Mouse (Mus musculus) cerebellum, adult 2 months (tissue): ENCODE measurements around the gene Lnx2. TPM values are rescaled to one million over a fixed set of nuclear protein-coding genes. Genes with fewer than 3 reads are reported as not detected.

Experiments
- DNase-seq, 2 experiments: peaks; one replicate each; pipeline ENCODE4 v3.0.0; 2021
- H3K27ac ChIP-seq: fragments of 200-500 bp; 2 replicates; pipeline ENCODE4 v1.5.1; 2012; ENCODE audit warnings: low read length, control low read depth, inconsistent platforms; ENCODE audit not compliant: insufficient read depth
- H3K27me3 ChIP-seq: fragments of 200-500 bp; 2 replicates; pipeline ENCODE4 v1.6.1; 2012; ENCODE audit warnings: inconsistent platforms, mild to moderate bottlenecking, low read length, moderate library complexity; ENCODE audit not compliant: control insufficient read depth, insufficient read depth
- H3K4me1 ChIP-seq: fragments of 200-500 bp; 2 replicates; pipeline ENCODE4 v1.6.1; 2011; ENCODE audit warnings: low read length; ENCODE audit not compliant: control insufficient read depth, insufficient read depth
- H3K4me3 ChIP-seq: fragments of 200-500 bp; replicated peaks from 2 replicates; pipeline ENCODE3; 2011; ENCODE audit warnings: mild to moderate bottlenecking, low read depth, low read length, control low read depth; ENCODE audit not compliant: insufficient read depth
- CTCF ChIP-seq: fragments of 200-500 bp; IDR thresholded peaks from 2 replicates; pipeline ENCODE4 v1.5.1; 2011; ENCODE audit warnings: low read depth, mild to moderate bottlenecking, control low read depth, low read length, moderate library complexity, borderline replicate concordance; ENCODE audit not compliant: insufficient read depth
- POLR2A ChIP-seq: fragments of 200-500 bp; IDR thresholded peaks from 2 replicates; pipeline ENCODE4 v1.6.1; 2011; ENCODE audit warnings: low read length, control low read depth, borderline replicate concordance; ENCODE audit not compliant: insufficient read depth
- WGBS: fragments of 180-500 bp; shearing (Covaris S2); methylation state at CpG from one replicate; pipeline ENCODE4 v1.1.7; 2018; 5-methylcytosine and 5-hydroxymethylcytosine counted together
- polyA plus RNA-seq: library from polyadenylated mRNA; depleted of rRNA; stranded (reverse); fragments of >200 nt; gene quantifications from 2 replicates; pipeline ENCODE4 v1.2.3, GENCODE M21; 2012

Lnx2 gene
- polyA plus RNA-seq, 1 experiment, result 15.9 TPM

DNA sequence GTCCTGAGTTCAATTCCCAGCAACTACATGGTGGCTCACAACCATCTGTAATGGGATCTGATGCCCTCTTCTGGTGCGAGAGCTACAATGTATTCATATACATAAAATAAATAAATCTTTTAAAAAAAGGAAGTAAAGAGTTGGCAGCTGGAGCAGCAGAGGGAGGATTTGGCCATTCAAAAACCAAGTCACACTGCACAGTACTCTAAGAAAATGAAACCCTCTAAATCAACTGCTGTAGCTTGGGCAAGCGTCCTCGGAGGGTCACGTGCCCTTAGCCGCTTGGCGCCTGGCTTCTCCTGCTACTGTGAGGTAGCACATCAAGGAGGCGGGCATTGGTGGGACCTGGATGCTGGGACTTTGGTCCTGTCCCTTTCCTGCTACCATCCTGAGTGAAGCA is 61.2 kb downstream of the Lnx2 start:
- Histone ChIP-seq H3K27ac (no peak overlapping the region), H3K4me3 (no peak overlapping the region), H3K27me3 (no peaks in the 10 kb centered on the region), H3K4me1 (no peaks in the 10 kb centered on the region; the same call in 1 of the 2 replicates)
- WGBS, result 93% methylated on average over 7 of the region's 7 CpGs
- DNase-seq, result no peak
- no peak for TF ChIP-seq POLR2A
- no peak for TF ChIP-seq CTCF

- H3K4me1 ChIP-seq, result no peaks in the 10 kb centered on the region
Measured at GRCm38 (mm10) chr5:147013845-147014244, 62.5 kb downstream of the Lnx2 start.

DNA sequence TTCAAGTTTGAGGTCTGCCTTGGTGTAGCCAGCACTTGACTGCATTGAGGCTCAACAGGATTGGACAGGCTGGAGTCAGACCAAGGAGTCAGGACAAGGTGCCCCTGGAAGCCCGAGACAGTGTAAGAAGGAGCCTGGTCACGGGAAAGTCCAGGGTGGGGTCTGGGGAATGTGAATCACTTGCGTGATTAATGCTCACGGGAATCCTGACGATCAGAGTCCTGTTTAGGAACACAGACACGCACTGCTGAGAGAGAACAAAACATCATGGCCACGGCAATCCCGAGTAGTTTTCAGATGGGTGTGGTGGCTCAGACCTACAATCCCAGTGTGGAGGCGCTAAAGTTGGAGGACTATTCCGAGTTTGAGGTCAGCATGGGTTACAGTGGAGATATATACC is 65.1 kb downstream of the Lnx2 start:
- TF ChIP-seq POLR2A (no peak), CTCF (no peak)
- DNase-seq, result no peak
- no peak overlapping the region for H3K27ac ChIP-seq
- no peak overlapping the region for H3K4me3 ChIP-seq
- no peaks in the 10 kb centered on the region for H3K4me1 ChIP-seq
- H3K27me3 ChIP-seq, result no peaks in the 10 kb centered on the region
- 68% methylated on average over 10 of the region's 10 CpGs for WGBS

More at GRCm38 (mm10) chr5:147013845-147014244, 62.5 kb downstream of the Lnx2 start:
- DNase-seq, result no peak
- TF ChIP-seq POLR2A (no peak), CTCF (no peak)
- 54% methylated on average over 6 of the region's 6 CpGs for WGBS
- Histone ChIP-seq H3K27ac (no peak overlapping the region), H3K27me3 (no peaks in the 10 kb centered on the region), H3K4me3 (no peak overlapping the region)

DNA sequence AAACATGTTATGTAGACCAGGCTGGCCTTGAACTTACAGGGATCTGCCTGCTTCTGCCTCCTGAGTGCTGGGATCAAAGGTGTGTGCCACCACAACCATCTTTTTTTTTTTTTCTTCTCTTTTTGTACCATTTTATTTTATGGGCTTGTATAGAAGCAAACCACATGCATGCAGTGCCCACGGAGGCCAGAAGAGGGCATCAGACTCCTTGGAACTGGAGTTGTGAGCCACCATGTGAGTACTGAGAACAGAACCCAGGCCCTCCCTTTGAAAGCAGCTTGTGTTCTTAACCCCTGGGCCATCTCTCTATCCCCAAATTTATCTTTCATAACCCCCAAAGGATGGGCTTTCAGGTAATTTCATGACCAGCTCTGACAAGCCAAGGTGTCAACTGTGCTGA is 73.1 kb downstream of the Lnx2 start:
- Histone ChIP-seq H3K27me3 (no peaks in the 10 kb centered on the region), H3K4me3 (no peak overlapping the region), H3K4me1 (no peaks in the 10 kb centered on the region), H3K27ac (no peak overlapping the region)
- no peak for DNase-seq
- TF ChIP-seq POLR2A, result no peak
- TF ChIP-seq CTCF, result 0 out of 2 replicates have a peak, but pooled peaks have one; percentile 12
- 56% methylated on average over 1 of the region's 1 CpGs for WGBS

GRCm38 (mm10) chr5:147001312-147001711 is 75.1 kb downstream of the Lnx2 start:
- Histone ChIP-seq H3K27me3 (no peaks in the 10 kb centered on the region), H3K27ac (no peak overlapping the region), H3K4me1 (no peaks in the 10 kb centered on the region), H3K4me3 (no peak overlapping the region)
- TF ChIP-seq CTCF, result no peak
- WGBS, result 81% methylated on average over 4 of the region's 4 CpGs
- no peak for DNase-seq

DNA sequence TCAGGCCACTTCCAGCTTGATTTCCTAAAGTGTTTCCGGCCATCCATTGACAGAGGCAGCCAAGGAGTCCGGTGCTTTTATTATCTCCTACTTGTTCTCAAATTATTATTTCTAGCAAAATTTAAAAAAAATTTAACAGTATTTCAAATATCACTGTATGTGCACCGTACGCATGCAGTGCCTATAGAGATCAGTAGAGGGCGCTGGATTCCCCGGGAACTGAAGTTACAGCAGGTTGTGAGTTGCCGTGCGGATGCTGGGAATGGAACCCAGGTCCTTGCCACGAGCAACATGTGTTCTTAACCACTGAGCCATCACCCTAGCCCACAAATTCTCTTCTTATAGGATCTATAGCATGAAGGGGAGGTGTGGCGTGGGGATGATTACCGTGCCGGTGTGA is 77.6 kb downstream of the Lnx2 start:
- DNase-seq, result no peak
- H3K4me1 ChIP-seq, result no peaks in the 10 kb centered on the region
- H3K4me3 ChIP-seq, result no peak overlapping the region
- TF ChIP-seq POLR2A (no peak), CTCF (no peak)
- H3K27ac ChIP-seq, result no peak overlapping the region
- 91% methylated on average over 12 of the region's 12 CpGs for WGBS
- H3K27me3 ChIP-seq, result no peaks in the 10 kb centered on the region

GRCm38 (mm10) chr5:146996812-146997211 is 79.6 kb downstream of the Lnx2 start:
- WGBS, result 85% methylated on average over 7 of the region's 7 CpGs
- Histone ChIP-seq H3K4me3 (no peak overlapping the region), H3K4me1 (no peaks in the 10 kb centered on the region), H3K27ac (no peak overlapping the region), H3K27me3 (no peaks in the 10 kb centered on the region)
- no peak for DNase-seq
- no peak for TF ChIP-seq CTCF
- no peak for TF ChIP-seq POLR2A

GRCm38 (mm10) chr5:146994973-146995372 is 81.4 kb downstream of the Lnx2 start:
- H3K4me3 ChIP-seq, result no peak overlapping the region
- no peak for TF ChIP-seq CTCF
- TF ChIP-seq POLR2A, result no peak
- no peaks in the 10 kb centered on the region for H3K27me3 ChIP-seq
- no peak overlapping the region for H3K27ac ChIP-seq
- H3K4me1 ChIP-seq, result no peaks in the 10 kb centered on the region
- whole genome bisulfite sequencing, result 67% methylated on average over 6 of the region's 6 CpGs
- no peak for DNase-seq

- TF ChIP-seq POLR2A (no peak), CTCF (no peak)
- 50% methylated on average over 8 of the region's 8 CpGs for WGBS
- Histone ChIP-seq H3K4me3 (no peak overlapping the region), H3K4me1 (no peaks in the 10 kb centered on the region), H3K27me3 (no peaks in the 10 kb centered on the region), H3K27ac (no peak overlapping the region)
- DNase-seq, result no peak
Measured at GRCm38 (mm10) chr5:146993509-146993908, 82.9 kb downstream of the Lnx2 start.
